Mouse (Mus musculus): Measurements from ENCODE around the gene Nelfcd. TPM values are rescaled to one million over a fixed set of nuclear protein-coding genes. Genes with fewer than 3 reads are reported as not detected.
A peak's percentile ranks its signal among the peaks of the same experiment; 100 is the strongest.

Nelfcd gene
- 45.3 and 54.0 TPM in 2 replicates for polyA plus RNA-seq (2012; rRNA removed)

GRCm38 (mm10) chr2:174415731-174416310, at the start of gene Nelfcd:
TSS of gene Nelfcd (plus strand) at chr2:174415804.
- Histone ChIP-seq H3K27ac (ENCODE audit: insufficient read depth, low read length) (peak within 1 kb of the TSS; percentile 24; the same call in 1 of the 2 replicates), H3K4me3 (ENCODE audit: extremely low read depth, insufficient read depth, insufficient read length) (peak within 1 kb of the TSS; percentile 99), H3K36me3 (ENCODE audit: control insufficient read depth, insufficient read depth, low read length) (peaks cover 3% of the 10 kb centered on the region; the same call in 1 of the 2 replicates), H3K4me1 (ENCODE audit: control insufficient read depth, insufficient read depth, insufficient read length) (peaks cover 7% of the 10 kb centered on the region; the same call in 1 of the 2 replicates), H3K27me3 (ENCODE audit: control insufficient read depth, insufficient read depth, low read length) (no peaks in the 10 kb centered on the region)
- WGBS: under 1% methylated on average over 40 of the region's 40 CpGs
- TF ChIP-seq POLR2A (IDR thresholded peaks at IDR 0.05; ENCODE audit: low read depth, low read length) (peak; percentile 27; the same call in 1 of the 2 replicates), CTCF (IDR thresholded peaks at IDR 0.05; ENCODE audit: extremely low read depth, insufficient read depth, insufficient read length, insufficient replicate concordance) (no peak)
- DNase-seq (ENCODE audit: low read depth in 1 of 2, low spot score in 2 of 2): peak; percentile 89 to 95

GRCm38 (mm10) chr2:174366571-174366970, 49.0 kb upstream of the Nelfcd start:
- H3K4me1 ChIP-seq (ENCODE audit: control insufficient read depth, insufficient read depth, insufficient read length): no peaks in the 10 kb centered on the region
- no peak overlapping the region for H3K27ac ChIP-seq (ENCODE audit: insufficient read depth, low read length)
- no peak for TF ChIP-seq POLR2A (IDR thresholded peaks at IDR 0.05; ENCODE audit: low read depth, low read length)
- TF ChIP-seq CTCF (IDR thresholded peaks at IDR 0.05; ENCODE audit: extremely low read depth, insufficient read depth, insufficient read length, insufficient replicate concordance): no peak
- DNase-seq (ENCODE audit: low read depth in 1 of 2, low spot score in 2 of 2): no peak
- H3K27me3 ChIP-seq (ENCODE audit: control insufficient read depth, insufficient read depth, low read length): no peaks in the 10 kb centered on the region
- WGBS: 83% methylated on average over 10 of the region's 10 CpGs
- no peak overlapping the region for H3K4me3 ChIP-seq (ENCODE audit: extremely low read depth, insufficient read depth, insufficient read length)
- H3K36me3 ChIP-seq (ENCODE audit: control insufficient read depth, insufficient read depth, low read length): no peaks in the 10 kb centered on the region

GRCm38 (mm10) chr2:174381021-174381420, 34.6 kb upstream of the Nelfcd start:
- no peak for DNase-seq (ENCODE audit: low read depth in 1 of 2, low spot score in 2 of 2)
- TF ChIP-seq CTCF (IDR thresholded peaks at IDR 0.05; ENCODE audit: extremely low read depth, insufficient read depth, insufficient read length, insufficient replicate concordance) (no peak), POLR2A (IDR thresholded peaks at IDR 0.05; ENCODE audit: low read depth, low read length) (no peak)
- Histone ChIP-seq H3K27ac (ENCODE audit: insufficient read depth, low read length) (no peak overlapping the region), H3K4me3 (ENCODE audit: extremely low read depth, insufficient read depth, insufficient read length) (no peak overlapping the region), H3K4me1 (ENCODE audit: control insufficient read depth, insufficient read depth, insufficient read length) (no peaks in the 10 kb centered on the region), H3K27me3 (ENCODE audit: control insufficient read depth, insufficient read depth, low read length) (no peaks in the 10 kb centered on the region), H3K36me3 (ENCODE audit: control insufficient read depth, insufficient read depth, low read length) (no peaks in the 10 kb centered on the region)
- 94% methylated on average over 9 of the region's 9 CpGs for WGBS

DNA sequence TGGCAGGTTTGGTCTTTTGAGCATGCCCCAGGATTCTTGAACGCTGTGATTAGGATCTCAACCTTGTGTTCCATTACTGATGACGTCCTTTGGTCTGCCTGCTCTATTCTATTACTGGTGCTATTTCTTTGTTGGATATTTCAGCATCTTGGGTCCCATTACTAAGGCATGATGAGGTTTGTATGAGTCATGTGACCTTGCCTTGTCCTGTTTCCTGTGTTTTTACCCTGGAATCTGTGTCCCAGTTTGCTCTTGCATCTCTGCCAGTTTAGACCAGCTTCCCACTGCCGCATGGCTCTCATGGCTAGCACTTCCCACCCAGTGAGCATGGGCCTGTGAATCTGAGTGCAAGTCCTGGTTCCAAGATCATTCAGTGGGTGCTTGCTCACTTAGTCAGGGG, 23.7 kb upstream of the Nelfcd start:
- no peaks in the 10 kb centered on the region for H3K4me1 ChIP-seq (ENCODE audit: control insufficient read depth, insufficient read depth, insufficient read length)
- H3K27me3 ChIP-seq (ENCODE audit: control insufficient read depth, insufficient read depth, low read length): no peaks in the 10 kb centered on the region
- DNase-seq (ENCODE audit: low read depth in 1 of 2, low spot score in 2 of 2): no peak
- no peaks in the 10 kb centered on the region for H3K36me3 ChIP-seq (ENCODE audit: control insufficient read depth, insufficient read depth, low read length)
- no peak for TF ChIP-seq CTCF (IDR thresholded peaks at IDR 0.05; ENCODE audit: extremely low read depth, insufficient read depth, insufficient read length, insufficient replicate concordance)
- TF ChIP-seq POLR2A (IDR thresholded peaks at IDR 0.05; ENCODE audit: low read depth, low read length): no peak
- H3K27ac ChIP-seq (ENCODE audit: insufficient read depth, low read length): no peak overlapping the region
- H3K4me3 ChIP-seq (ENCODE audit: extremely low read depth, insufficient read depth, insufficient read length): no peak overlapping the region
- 92% methylated on average over 3 of the region's 3 CpGs for WGBS

DNA sequence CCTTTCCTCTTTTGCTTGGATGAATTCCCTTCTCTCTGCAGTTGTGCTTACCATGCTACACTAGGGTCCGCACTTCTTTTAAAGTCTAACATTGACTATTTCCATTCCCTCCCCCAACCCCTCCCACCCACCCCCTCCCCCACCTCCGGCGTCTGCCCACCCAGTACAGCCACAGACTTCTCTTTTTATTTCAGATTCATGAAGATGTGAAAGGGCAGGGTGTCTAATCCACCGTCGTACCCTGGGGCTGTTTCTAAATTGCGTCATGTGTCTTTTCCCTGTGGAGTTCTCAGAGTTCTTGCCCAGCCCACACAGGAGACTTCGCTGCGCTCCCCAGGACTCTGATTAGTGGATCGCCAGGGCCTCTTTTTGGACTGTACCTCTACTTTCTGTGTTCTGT, 23.1 kb upstream of the Nelfcd start:
- no peak for DNase-seq (ENCODE audit: low read depth in 1 of 2, low spot score in 2 of 2)
- no peaks in the 10 kb centered on the region for H3K36me3 ChIP-seq (ENCODE audit: control insufficient read depth, insufficient read depth, low read length)
- no peak overlapping the region for H3K27ac ChIP-seq (ENCODE audit: insufficient read depth, low read length)
- 84% methylated on average over 9 of the region's 9 CpGs for WGBS
- TF ChIP-seq CTCF (IDR thresholded peaks at IDR 0.05; ENCODE audit: extremely low read depth, insufficient read depth, insufficient read length, insufficient replicate concordance) (no peak), POLR2A (IDR thresholded peaks at IDR 0.05; ENCODE audit: low read depth, low read length) (no peak)
- no peak overlapping the region for H3K4me3 ChIP-seq (ENCODE audit: extremely low read depth, insufficient read depth, insufficient read length)
- no peaks in the 10 kb centered on the region for H3K4me1 ChIP-seq (ENCODE audit: control insufficient read depth, insufficient read depth, insufficient read length)
- H3K27me3 ChIP-seq (ENCODE audit: control insufficient read depth, insufficient read depth, low read length): no peaks in the 10 kb centered on the region

GRCm38 (mm10) chr2:174393383-174393782, 22.2 kb upstream of the Nelfcd start:
- 68% methylated on average over 5 of the region's 5 CpGs for WGBS
- TF ChIP-seq CTCF (IDR thresholded peaks at IDR 0.05; ENCODE audit: extremely low read depth, insufficient read depth, insufficient read length, insufficient replicate concordance) (no peak), POLR2A (IDR thresholded peaks at IDR 0.05; ENCODE audit: low read depth, low read length) (no peak)
- no peak for DNase-seq (ENCODE audit: low read depth in 1 of 2, low spot score in 2 of 2)

DNA sequence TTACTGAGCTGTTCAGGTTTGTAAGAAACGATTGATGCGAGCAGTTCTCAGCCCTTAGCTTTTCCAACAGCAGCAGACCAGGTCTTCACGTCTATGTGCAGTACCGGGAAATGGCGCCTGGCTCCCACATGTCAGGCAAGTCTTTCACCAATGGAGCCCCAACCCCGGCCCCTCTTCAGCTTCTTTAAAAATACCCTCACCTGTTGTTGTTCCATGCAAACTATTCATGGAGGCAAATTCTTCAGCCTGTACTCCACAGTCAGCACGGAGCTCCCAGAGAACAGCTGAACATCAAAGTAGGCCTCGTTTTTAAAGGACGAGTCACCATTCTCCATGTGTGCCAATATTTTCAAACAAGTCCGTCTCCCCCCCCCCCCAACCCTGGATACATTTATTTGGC, 19.0 kb upstream of the Nelfcd start:
- 91% methylated on average over 10 of the region's 10 CpGs for WGBS
- Histone ChIP-seq H3K4me1 (ENCODE audit: control insufficient read depth, insufficient read depth, insufficient read length) (no peaks in the 10 kb centered on the region), H3K27ac (ENCODE audit: insufficient read depth, low read length) (no peak overlapping the region), H3K27me3 (ENCODE audit: control insufficient read depth, insufficient read depth, low read length) (no peaks in the 10 kb centered on the region), H3K4me3 (ENCODE audit: extremely low read depth, insufficient read depth, insufficient read length) (no peak overlapping the region), H3K36me3 (ENCODE audit: control insufficient read depth, insufficient read depth, low read length) (no peaks in the 10 kb centered on the region)
- DNase-seq (ENCODE audit: low read depth in 1 of 2, low spot score in 2 of 2): no peak
- TF ChIP-seq CTCF (IDR thresholded peaks at IDR 0.05; ENCODE audit: extremely low read depth, insufficient read depth, insufficient read length, insufficient replicate concordance): no peak
- no peak for TF ChIP-seq POLR2A (IDR thresholded peaks at IDR 0.05; ENCODE audit: low read depth, low read length)

More at GRCm38 (mm10) chr2:174393383-174393782, 22.2 kb upstream of the Nelfcd start:
- Histone ChIP-seq H3K27me3 (ENCODE audit: control insufficient read depth, insufficient read depth, low read length) (no peaks in the 10 kb centered on the region), H3K4me1 (ENCODE audit: control insufficient read depth, insufficient read depth, insufficient read length) (no peaks in the 10 kb centered on the region), H3K27ac (ENCODE audit: insufficient read depth, low read length) (no peak overlapping the region), H3K4me3 (ENCODE audit: extremely low read depth, insufficient read depth, insufficient read length) (no peak overlapping the region), H3K36me3 (ENCODE audit: control insufficient read depth, insufficient read depth, low read length) (no peaks in the 10 kb centered on the region)
